Mouse (Mus musculus) macrophage (primary cell): ENCODE data around the gene Lrfn3. TPM values are rescaled to one million over a fixed set of nuclear protein-coding genes. Genes with fewer than 3 reads are reported as not detected.
A peak's percentile ranks its signal among the peaks of the same experiment; 100 is the strongest.

Experiments used
- H3K27ac ChIP-seq: fragments of 350-480 bp; formaldehyde crosslinking; 2 replicates; pipeline ENCODE4 v1.9.0; 2021
- H3K36me3 ChIP-seq: fragments of 350-480 bp; formaldehyde crosslinking; 2 replicates; pipeline ENCODE4 v1.9.0; 2021; ENCODE audit errors: inconsistent target
- H3K4me3 ChIP-seq: fragments of 350-480 bp; formaldehyde crosslinking; 2 replicates; pipeline ENCODE4 v1.9.0; 2021; ENCODE audit errors: inconsistent target
- H3K79me2 ChIP-seq: fragments of 350-480 bp; formaldehyde crosslinking; 2 replicates; pipeline ENCODE4 v1.9.0; 2021; ENCODE audit errors: inconsistent target
- WGBS: methylation state at CpG from one replicate; pipeline ENCODE4 v1.1.7; 2026; ENCODE audit warnings: inconsistent platforms; ENCODE audit not compliant: missing documents; 5-methylcytosine and 5-hydroxymethylcytosine counted together
- polyA plus RNA-seq: library from polyadenylated mRNA; stranded (reverse); fragments of 250-400 nt; gene quantifications from 3 replicates; pipeline ENCODE4 v1.2.4, GENCODE M21; 2018; ENCODE audit warnings: inconsistent platforms
- total RNA-seq, 78 experiments: library from RNA; depleted of rRNA; stranded (reverse); fragments of 250-400 nt; gene quantifications; 1 replicate in 9 of 78; 2 replicates in 24 of 78; 3 replicates in 43 of 78; 4 replicates in 2 of 78; pipeline ENCODE4 v1.2.4; 2018; ENCODE audit warnings: inconsistent platforms in 56 of 78

Lrfn3 gene
- total RNA-seq (2018; cell fraction: chromatin; rRNA removed) = under 1 TPM in 1 of 26 experiments, not detected in 25; 0.85 TPM
- under 1 TPM in 7 of 26 experiments, not detected in 19; 0.05 to 0.10 (median 0.06) TPM for total RNA-seq (2018; cell fraction: cytosol; rRNA removed)
- under 1 TPM in 1 of 26 experiments, not detected in 25; 0.48 TPM for total RNA-seq (2018; cell fraction: nucleus; rRNA removed)
- polyA plus RNA-seq = 0.07 TPM in 1 of 3 replicates, not detected in the others

DNA sequence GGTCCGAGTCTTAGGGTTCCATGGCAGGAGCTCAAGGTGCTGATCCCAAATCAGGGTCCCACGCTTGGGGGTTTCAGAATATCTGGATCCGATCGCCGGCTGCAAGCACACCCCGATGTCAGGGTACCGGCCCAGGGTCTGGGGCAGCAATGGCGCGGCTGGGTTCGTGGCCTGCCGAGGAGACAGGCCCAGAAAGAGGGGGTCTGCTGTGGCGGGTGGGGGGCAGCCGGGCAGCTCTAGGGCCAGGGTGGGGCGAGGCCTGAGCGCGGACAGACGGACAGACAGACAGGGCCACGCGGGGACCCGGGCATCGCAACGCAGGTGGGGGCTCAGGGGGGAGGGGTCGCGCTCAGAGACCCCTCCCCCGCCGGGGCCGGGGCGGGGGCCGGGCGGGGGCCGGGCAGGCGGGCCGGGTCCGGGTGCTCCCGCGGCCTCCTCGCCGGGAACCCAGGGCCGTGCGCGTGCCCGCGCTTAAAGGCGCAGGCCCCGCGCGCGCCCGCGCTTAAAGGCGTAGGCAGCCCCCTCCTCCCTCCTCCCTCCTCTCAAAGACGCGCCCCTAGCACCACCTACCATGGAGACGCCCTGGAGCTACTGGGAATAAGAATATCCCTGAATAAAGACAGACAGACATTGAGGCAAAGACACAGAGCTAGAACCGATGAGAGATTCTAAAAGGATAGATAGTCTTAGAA is at the start of gene Lrfn3:
TSS of gene Lrfn3 (minus strand) at position 121 of the 692 bp plus-strand sequence.
- no peak within 1 kb of the TSS for H3K27ac ChIP-seq
- no peaks in the 10 kb centered on the region for H3K79me2 ChIP-seq
- H3K4me3 ChIP-seq = no peak within 1 kb of the TSS
- H3K36me3 ChIP-seq = no peaks in the 10 kb centered on the region
- 8% methylated on average over 29 of the region's 55 CpGs for WGBS

- H3K79me2 ChIP-seq = peaks cover 28% of the 10 kb centered on the region
- H3K36me3 ChIP-seq = no peaks in the 10 kb centered on the region
- peak overlapping the region; percentile 98; the same call in 1 of the 2 replicates for H3K27ac ChIP-seq
- no peak overlapping the region for H3K4me3 ChIP-seq
- 54% methylated on average over 3 of the region's 3 CpGs for WGBS
Observed at GRCm38 (mm10) chr7:30411023-30411422, 48.5 kb upstream of the Lrfn3 start.

- H3K79me2 ChIP-seq = peaks cover 15% of the 10 kb centered on the region
- no peaks in the 10 kb centered on the region for H3K36me3 ChIP-seq
- H3K27ac ChIP-seq = no peak overlapping the region
- WGBS = 77% methylated on average over 2 of the region's 2 CpGs
- no peak overlapping the region for H3K4me3 ChIP-seq
Observed at GRCm38 (mm10) chr7:30409789-30410188, 47.2 kb upstream of the Lrfn3 start.

- WGBS = 100% methylated on average over 3 of the region's 3 CpGs
- no peak overlapping the region for H3K27ac ChIP-seq
- peaks cover 4% of the 10 kb centered on the region for H3K79me2 ChIP-seq
- H3K36me3 ChIP-seq = no peaks in the 10 kb centered on the region
- H3K4me3 ChIP-seq = no peak overlapping the region
Observed at GRCm38 (mm10) chr7:30408639-30409038, 46.1 kb upstream of the Lrfn3 start.

DNA sequence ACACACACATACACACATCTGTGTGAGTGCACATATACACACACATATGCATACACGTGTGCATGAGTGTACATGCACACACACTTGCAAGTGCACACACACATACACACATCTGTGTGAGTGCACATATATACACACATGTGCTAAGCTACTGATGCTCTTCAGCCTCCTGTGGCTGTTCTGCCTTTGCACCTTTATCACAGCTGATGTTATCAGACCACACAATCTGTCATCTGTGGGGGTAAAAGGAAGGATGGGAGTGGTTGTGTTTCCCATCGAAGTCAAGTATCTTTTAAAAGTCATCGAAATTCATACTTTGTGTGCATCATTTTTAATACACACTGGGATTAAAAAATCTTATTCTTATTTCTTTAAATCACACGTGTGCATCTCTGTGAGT is 39.8 kb upstream of the Lrfn3 start:
- WGBS = 42% methylated on average over 4 of the region's 4 CpGs

DNA sequence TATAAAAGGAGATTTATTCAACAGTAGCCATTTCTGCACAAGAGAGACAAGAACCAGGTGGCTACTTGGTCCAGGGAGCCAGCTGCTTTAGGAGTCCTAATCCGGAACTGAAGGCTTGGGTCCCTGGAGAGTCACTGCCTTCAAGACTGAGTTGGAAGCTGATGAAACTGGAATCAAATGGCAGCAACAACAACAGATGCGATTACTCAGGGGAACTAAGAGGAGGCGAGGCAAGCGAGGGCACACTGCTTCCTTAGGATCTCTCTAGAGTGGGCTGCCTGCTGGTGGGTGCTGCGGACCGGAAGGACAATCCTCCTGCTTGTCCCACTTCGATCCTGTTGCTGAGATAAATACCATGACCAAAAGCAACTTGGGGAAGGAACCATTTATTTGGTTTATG is 37.1 kb upstream of the Lrfn3 start:
- WGBS = 98% methylated on average over 7 of the region's 7 CpGs

More for the DNA sequence above, 39.8 kb upstream of the Lrfn3 start:
- Histone ChIP-seq H3K27ac (no peak overlapping the region), H3K4me3 (no peak overlapping the region), H3K79me2 (no peaks in the 10 kb centered on the region), H3K36me3 (no peaks in the 10 kb centered on the region)

GRCm38 (mm10) chr7:30394871-30395270 is 32.3 kb upstream of the Lrfn3 start:
- Histone ChIP-seq H3K36me3 (no peaks in the 10 kb centered on the region), H3K4me3 (no peak overlapping the region), H3K27ac (peak overlapping the region; percentile 94), H3K79me2 (no peaks in the 10 kb centered on the region)
- 44% methylated on average over 2 of the region's 2 CpGs for WGBS

More for the DNA sequence above, 37.1 kb upstream of the Lrfn3 start:
- Histone ChIP-seq H3K79me2 (no peaks in the 10 kb centered on the region), H3K27ac (no peak overlapping the region), H3K4me3 (no peak overlapping the region), H3K36me3 (no peaks in the 10 kb centered on the region)

- Histone ChIP-seq H3K36me3 (no peaks in the 10 kb centered on the region), H3K4me3 (peak overlapping the region; percentile 13), H3K27ac (peak overlapping the region; percentile 94), H3K79me2 (no peaks in the 10 kb centered on the region)
- 0% methylated on average over 10 of the region's 11 CpGs for WGBS
Observed at GRCm38 (mm10) chr7:30394379-30394778, 31.8 kb upstream of the Lrfn3 start.

GRCm38 (mm10) chr7:30393631-30394030 is 31.1 kb upstream of the Lrfn3 start:
- 51% methylated on average over 4 of the region's 4 CpGs for WGBS
- no peaks in the 10 kb centered on the region for H3K79me2 ChIP-seq
- H3K27ac ChIP-seq = peak overlapping the region; percentile 94
- H3K4me3 ChIP-seq = peak overlapping the region; percentile 13
- no peaks in the 10 kb centered on the region for H3K36me3 ChIP-seq

DNA sequence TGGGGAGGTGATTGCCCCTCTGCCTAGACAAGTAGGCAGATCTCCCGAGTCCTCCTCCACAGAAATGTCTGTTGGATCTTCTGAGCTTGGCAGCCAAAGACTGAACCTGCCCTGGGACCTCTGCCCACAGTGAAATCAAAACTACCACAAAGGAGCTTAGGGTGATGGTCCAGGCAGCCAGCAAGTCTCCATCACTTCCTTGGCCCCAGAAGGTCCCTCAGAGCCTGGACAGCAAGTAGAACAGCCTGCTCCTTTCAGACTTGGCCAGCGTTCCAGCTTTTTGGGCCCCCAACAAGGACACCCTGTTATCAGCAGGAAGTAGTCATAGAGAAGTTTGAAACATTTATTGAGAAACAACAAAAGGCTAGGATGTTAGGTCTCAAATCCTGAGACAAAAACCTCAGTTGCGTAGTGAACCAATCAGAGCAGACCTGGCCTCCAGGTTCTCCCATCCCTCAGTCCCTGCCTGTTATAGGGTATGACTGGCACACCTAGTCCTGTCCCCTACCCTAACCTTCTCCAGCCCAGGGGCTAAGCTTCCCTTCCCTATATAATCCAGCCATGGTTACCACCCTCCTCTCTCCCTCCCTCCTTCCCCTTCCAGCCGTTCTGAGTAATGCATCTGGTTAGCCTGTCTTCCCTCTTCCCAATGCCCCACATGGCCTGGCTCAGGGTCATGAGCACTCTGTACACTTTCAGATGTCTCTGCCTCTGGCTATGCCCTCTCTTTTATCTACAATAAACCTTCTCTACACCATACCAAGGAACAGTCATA is 30.4 kb upstream of the Lrfn3 start:
- Histone ChIP-seq H3K4me3 (peak overlapping the region; percentile 2; the same call in 1 of the 2 replicates), H3K36me3 (no peaks in the 10 kb centered on the region), H3K79me2 (no peaks in the 10 kb centered on the region), H3K27ac (peak overlapping the region; percentile 94)
- WGBS = 55% methylated on average over 3 of the region's 4 CpGs

- WGBS = 87% methylated on average over 9 of the region's 9 CpGs
Observed at GRCm38 (mm10) chr7:30384106-30384505, 21.5 kb upstream of the Lrfn3 start.

GRCm38 (mm10) chr7:30380061-30380460 is 17.5 kb upstream of the Lrfn3 start:
- WGBS = 60% methylated on average over 5 of the region's 5 CpGs

More at GRCm38 (mm10) chr7:30384106-30384505, 21.5 kb upstream of the Lrfn3 start:
- H3K79me2 ChIP-seq = no peaks in the 10 kb centered on the region
- no peak overlapping the region for H3K27ac ChIP-seq
- H3K4me3 ChIP-seq = no peak overlapping the region
- H3K36me3 ChIP-seq = no peaks in the 10 kb centered on the region

GRCm38 (mm10) chr7:30373501-30373962 is 11.0 kb upstream of the Lrfn3 start:
- H3K36me3 ChIP-seq = no peaks in the 10 kb centered on the region
- 4% methylated on average over 21 of the region's 21 CpGs for WGBS
- H3K79me2 ChIP-seq = no peaks in the 10 kb centered on the region
- no peak overlapping the region for H3K27ac ChIP-seq
- peak overlapping the region; percentile 48 for H3K4me3 ChIP-seq

More at GRCm38 (mm10) chr7:30380061-30380460, 17.5 kb upstream of the Lrfn3 start:
- no peaks in the 10 kb centered on the region for H3K79me2 ChIP-seq
- H3K27ac ChIP-seq = no peak overlapping the region
- no peak overlapping the region for H3K4me3 ChIP-seq
- no peaks in the 10 kb centered on the region for H3K36me3 ChIP-seq

DNA sequence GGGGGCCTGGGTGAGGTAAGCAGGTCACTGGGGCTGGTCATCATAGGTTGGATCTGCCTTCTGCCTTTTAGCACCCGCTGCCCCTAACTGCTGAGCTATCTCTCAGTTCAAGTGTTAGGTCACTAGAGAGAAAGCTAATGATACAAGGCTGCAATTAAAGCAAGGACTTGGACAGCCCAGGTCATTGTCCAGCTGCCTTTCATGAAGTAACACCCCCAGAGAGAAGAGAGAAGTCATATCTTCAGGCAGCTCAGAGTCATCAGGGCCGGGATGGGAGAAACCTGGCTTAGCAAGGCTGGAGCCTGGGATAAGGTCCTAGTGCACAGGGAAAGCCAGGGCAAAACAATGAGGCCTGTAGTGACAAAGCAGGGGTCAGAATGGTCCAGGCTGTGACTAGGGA is 4.9 kb upstream of the Lrfn3 start:
- Histone ChIP-seq H3K27ac (no peak overlapping the region), H3K36me3 (no peaks in the 10 kb centered on the region), H3K79me2 (no peaks in the 10 kb centered on the region), H3K4me3 (no peak overlapping the region)
- WGBS = 75% methylated on average over 2 of the region's 2 CpGs
